Mouse (Mus musculus): ENCODE measurements at regions not wholly inside any gene's neighbourhood (a gene's known extent, or its start where the extent isn't known, plus 50 kb on each side); places are given as distances from the start of the nearest gene placed in this dataset.
"Not testable (repeated sequence)": the region's sequence is repeated elsewhere in the genome, so short reads cannot be mapped to it uniquely, and the experiment has no call there.

GRCm38 (mm10) chr13:111309848-111310692 lies 55.3 kb downstream of the Actbl2 start:
- Histone ChIP-seq H3K4me2 (no peak overlapping the region), H3K27me3 (no peaks in the 10 kb centered on the region), H3K4me3 (replicated peaks) (no peak overlapping the region), H3K9ac (no peak overlapping the region), H3K9me3 (replicated peaks) (no peaks in the 10 kb centered on the region), H3K36me3 (no peaks in the 10 kb centered on the region), H3K4me1 (no peaks in the 10 kb centered on the region), H3K27ac (no peak overlapping the region)
- no peak for ATAC-seq (replicated peaks; ENCODE audit: low FRiP score)
- 79% methylated on average over 14 of the region's 14 CpGs for WGBS

GRCm38 (mm10) chr13:111310693-111311045 lies 55.9 kb downstream of the Actbl2 start:
- H3K4me2 ChIP-seq: no peak overlapping the region
- 94% methylated on average over 1 of the region's 1 CpGs for WGBS

GRCm38 (mm10) chr13:111313506-111313905 lies 58.7 kb downstream of the Actbl2 start:
- not testable (repeated sequence) for H3K4me1 ChIP-seq; H3K36me3 ChIP-seq; H3K4me2 ChIP-seq; H3K27me3 ChIP-seq; H3K9ac ChIP-seq; H3K4me3 ChIP-seq (replicated peaks); ATAC-seq (replicated peaks; ENCODE audit: low FRiP score); H3K9me3 ChIP-seq (replicated peaks); H3K27ac ChIP-seq
- WGBS: 87% methylated on average over 3 of the region's 3 CpGs

More at GRCm38 (mm10) chr13:111310693-111311045, 55.9 kb downstream of the Actbl2 start:
- Histone ChIP-seq H3K36me3 (no peaks in the 10 kb centered on the region), H3K27me3 (no peaks in the 10 kb centered on the region), H3K27ac (no peak overlapping the region), H3K9ac (no peak overlapping the region), H3K4me3 (replicated peaks) (no peak overlapping the region), H3K4me1 (no peaks in the 10 kb centered on the region), H3K9me3 (replicated peaks) (no peaks in the 10 kb centered on the region)
- ATAC-seq (replicated peaks; ENCODE audit: low FRiP score): no peak

- 79% methylated on average over 2 of the region's 2 CpGs for WGBS
- H3K36me3 ChIP-seq; ATAC-seq (replicated peaks; ENCODE audit: low FRiP score); H3K4me1 ChIP-seq; H3K4me2 ChIP-seq; H3K9me3 ChIP-seq (replicated peaks); H3K9ac ChIP-seq; H3K27ac ChIP-seq; H3K27me3 ChIP-seq; H3K4me3 ChIP-seq (replicated peaks): not testable (repeated sequence)
Measured at GRCm38 (mm10) chr13:111317876-111318275, 63.1 kb downstream of the Actbl2 start.

- no peak for ATAC-seq (replicated peaks; ENCODE audit: low FRiP score)
- WGBS: 84% methylated on average over 8 of the region's 8 CpGs
Measured at GRCm38 (mm10) chr13:111323206-111323605, 68.4 kb downstream of the Actbl2 start.

GRCm38 (mm10) chr13:111326096-111326665 lies 71.4 kb downstream of the Actbl2 start:
- Histone ChIP-seq H3K4me3 (replicated peaks) (no peak overlapping the region), H3K27me3 (no peaks in the 10 kb centered on the region), H3K9me3 (replicated peaks) (no peaks in the 10 kb centered on the region), H3K9ac (no peak overlapping the region), H3K36me3 (no peaks in the 10 kb centered on the region), H3K4me1 (0 out of 2 replicates have a peak, but pooled peaks cover 2% of the 10 kb centered on the region), H3K4me2 (no peak overlapping the region), H3K27ac (no peak overlapping the region)
- 73% methylated on average over 16 of the region's 16 CpGs for WGBS
- ATAC-seq (replicated peaks; ENCODE audit: low FRiP score): no peak

More at GRCm38 (mm10) chr13:111323206-111323605, 68.4 kb downstream of the Actbl2 start:
- H3K27me3 ChIP-seq: no peaks in the 10 kb centered on the region
- H3K36me3 ChIP-seq: no peaks in the 10 kb centered on the region
- H3K9ac ChIP-seq: no peak overlapping the region
- no peak overlapping the region for H3K4me2 ChIP-seq
- no peaks in the 10 kb centered on the region for H3K9me3 ChIP-seq (replicated peaks)
- H3K4me1 ChIP-seq: 0 out of 2 replicates have a peak, but pooled peaks cover 2% of the 10 kb centered on the region
- H3K4me3 ChIP-seq (replicated peaks): no peak overlapping the region
- no peak overlapping the region for H3K27ac ChIP-seq

GRCm38 (mm10) chr13:111333035-111333434 lies 78.2 kb downstream of the Actbl2 start:
- H3K9me3 ChIP-seq (replicated peaks): no peaks in the 10 kb centered on the region
- H3K4me3 ChIP-seq (replicated peaks): no peak overlapping the region
- no peaks in the 10 kb centered on the region for H3K36me3 ChIP-seq
- WGBS: 80% methylated on average over 3 of the region's 3 CpGs
- no peaks in the 10 kb centered on the region for H3K4me1 ChIP-seq
- H3K27me3 ChIP-seq: no peaks in the 10 kb centered on the region
- no peak overlapping the region for H3K9ac ChIP-seq
- H3K27ac ChIP-seq: no peak overlapping the region
- H3K4me2 ChIP-seq: no peak overlapping the region
- ATAC-seq (replicated peaks; ENCODE audit: low FRiP score): no peak

GRCm38 (mm10) chr13:111333851-111334250 lies 79.0 kb downstream of the Actbl2 start:
- H3K27me3 ChIP-seq: no peaks in the 10 kb centered on the region
- no peaks in the 10 kb centered on the region for H3K4me1 ChIP-seq
- no peaks in the 10 kb centered on the region for H3K9me3 ChIP-seq (replicated peaks)
- no peak overlapping the region for H3K9ac ChIP-seq
- WGBS: 81% methylated on average over 4 of the region's 4 CpGs
- ATAC-seq (replicated peaks; ENCODE audit: low FRiP score): no peak
- no peak overlapping the region for H3K4me2 ChIP-seq
- H3K27ac ChIP-seq: no peak overlapping the region
- H3K36me3 ChIP-seq: no peaks in the 10 kb centered on the region
- no peak overlapping the region for H3K4me3 ChIP-seq (replicated peaks)

GRCm38 (mm10) chr13:111334258-111335052 lies 79.6 kb downstream of the Actbl2 start:
- H3K9me3 ChIP-seq (replicated peaks): no peaks in the 10 kb centered on the region
- no peaks in the 10 kb centered on the region for H3K4me1 ChIP-seq
- ATAC-seq (replicated peaks; ENCODE audit: low FRiP score): peak; percentile 36; the same call in 1 of the 2 replicates
- WGBS: 64% methylated on average over 22 of the region's 22 CpGs
- no peaks in the 10 kb centered on the region for H3K36me3 ChIP-seq
- no peak overlapping the region for H3K9ac ChIP-seq
- no peaks in the 10 kb centered on the region for H3K27me3 ChIP-seq
- no peak overlapping the region for H3K4me3 ChIP-seq (replicated peaks)
- no peak overlapping the region for H3K27ac ChIP-seq
- H3K4me2 ChIP-seq: no peak overlapping the region

GRCm38 (mm10) chr13:111344981-111345380 lies 90.2 kb downstream of the Actbl2 start:
- H3K9ac ChIP-seq: no peak overlapping the region
- no peak overlapping the region for H3K4me3 ChIP-seq (replicated peaks)
- no peaks in the 10 kb centered on the region for H3K9me3 ChIP-seq (replicated peaks)
- no peaks in the 10 kb centered on the region for H3K27me3 ChIP-seq
- ATAC-seq (replicated peaks; ENCODE audit: low FRiP score): no peak
- H3K4me1 ChIP-seq: no peaks in the 10 kb centered on the region
- no peaks in the 10 kb centered on the region for H3K36me3 ChIP-seq
- H3K4me2 ChIP-seq: no peak overlapping the region
- 81% methylated on average over 10 of the region's 10 CpGs for WGBS
- H3K27ac ChIP-seq: no peak overlapping the region

GRCm38 (mm10) chr13:111345486-111346440 lies 91.0 kb downstream of the Actbl2 start:
- Histone ChIP-seq H3K4me2 (no peak overlapping the region), H3K9me3 (replicated peaks) (no peaks in the 10 kb centered on the region), H3K27ac (no peak overlapping the region), H3K4me3 (replicated peaks) (no peak overlapping the region), H3K4me1 (no peaks in the 10 kb centered on the region), H3K9ac (no peak overlapping the region), H3K27me3 (no peaks in the 10 kb centered on the region), H3K36me3 (no peaks in the 10 kb centered on the region)
- WGBS: 69% methylated on average over 15 of the region's 15 CpGs
- no peak for ATAC-seq (replicated peaks; ENCODE audit: low FRiP score)
